Mouse (Mus musculus): Measurements from ENCODE around the gene Gm37240. TPM values are rescaled to one million over a fixed set of nuclear protein-coding genes. Genes with fewer than 3 reads are reported as not detected.

Gm37240 gene
- polyA plus RNA-seq, 1 experiment = 0.26 TPM

- DNase-seq (ENCODE audit: extremely low spot score in 1 of 2, low spot score in 1 of 2) = no peak
Observed at GRCm38 (mm10) chr3:85311176-85311575, 576.1 kb downstream of the Gm37240 start.

- DNase-seq (ENCODE audit: extremely low spot score in 1 of 2, low spot score in 1 of 2) = peak; percentile 83 to 86
Observed at GRCm38 (mm10) chr3:85310401-85310989, 576.8 kb downstream of the Gm37240 start.

- DNase-seq (ENCODE audit: extremely low spot score in 1 of 2, low spot score in 1 of 2) = peak; percentile 49 to 65
Observed at GRCm38 (mm10) chr3:85309168-85309567, 578.1 kb downstream of the Gm37240 start.

GRCm38 (mm10) chr3:85308706-85309105, 578.6 kb downstream of the Gm37240 start:
- DNase-seq (ENCODE audit: extremely low spot score in 1 of 2, low spot score in 1 of 2) = no peak

- DNase-seq (ENCODE audit: extremely low spot score in 1 of 2, low spot score in 1 of 2) = no peak
Observed at GRCm38 (mm10) chr3:85301851-85302250, 585.5 kb downstream of the Gm37240 start.

GRCm38 (mm10) chr3:85301336-85301735, 586.0 kb downstream of the Gm37240 start:
- DNase-seq (ENCODE audit: extremely low spot score in 1 of 2, low spot score in 1 of 2) = no peak

GRCm38 (mm10) chr3:85299649-85300550, 587.4 kb downstream of the Gm37240 start:
- no peak for DNase-seq (ENCODE audit: extremely low spot score in 1 of 2, low spot score in 1 of 2)

- peak; percentile 44 to 70 for DNase-seq (ENCODE audit: extremely low spot score in 1 of 2, low spot score in 1 of 2)
Observed at GRCm38 (mm10) chr3:85295229-85295628, 592.1 kb downstream of the Gm37240 start.

GRCm38 (mm10) chr3:85287627-85288026, 599.7 kb downstream of the Gm37240 start:
- DNase-seq (ENCODE audit: extremely low spot score in 1 of 2, low spot score in 1 of 2) = peak in 1 of 2 experiments; percentile 42

GRCm38 (mm10) chr3:85284483-85284882, 602.8 kb downstream of the Gm37240 start:
- DNase-seq (ENCODE audit: extremely low spot score in 1 of 2, low spot score in 1 of 2) = no peak

GRCm38 (mm10) chr3:85282816-85283215, 604.5 kb downstream of the Gm37240 start:
- DNase-seq (ENCODE audit: extremely low spot score in 1 of 2, low spot score in 1 of 2) = no peak

- peak in 1 of 2 experiments; percentile 37 for DNase-seq (ENCODE audit: extremely low spot score in 1 of 2, low spot score in 1 of 2)
Observed at GRCm38 (mm10) chr3:85275075-85275474, 612.2 kb downstream of the Gm37240 start.

GRCm38 (mm10) chr3:85271491-85271890, 615.8 kb downstream of the Gm37240 start:
- no peak for DNase-seq (ENCODE audit: extremely low spot score in 1 of 2, low spot score in 1 of 2)

- DNase-seq (ENCODE audit: extremely low spot score in 1 of 2, low spot score in 1 of 2) = peak; percentile 32 to 48
Observed at GRCm38 (mm10) chr3:85264963-85265362, 622.4 kb downstream of the Gm37240 start.

GRCm38 (mm10) chr3:85264546-85264945, 622.8 kb downstream of the Gm37240 start:
- no peak for DNase-seq (ENCODE audit: extremely low spot score in 1 of 2, low spot score in 1 of 2)

GRCm38 (mm10) chr3:85254526-85254925, 632.8 kb downstream of the Gm37240 start:
- DNase-seq (ENCODE audit: extremely low spot score in 1 of 2, low spot score in 1 of 2) = no peak

- no peak for DNase-seq (ENCODE audit: extremely low spot score in 1 of 2, low spot score in 1 of 2)
Observed at GRCm38 (mm10) chr3:85251631-85252030, 635.7 kb downstream of the Gm37240 start.

- DNase-seq (ENCODE audit: extremely low spot score in 1 of 2, low spot score in 1 of 2) = no peak
Observed at GRCm38 (mm10) chr3:85246131-85246530, 641.2 kb downstream of the Gm37240 start.

GRCm38 (mm10) chr3:85236546-85236945, 650.8 kb downstream of the Gm37240 start:
- DNase-seq (ENCODE audit: extremely low spot score in 1 of 2, low spot score in 1 of 2) = no peak

- no peak for DNase-seq (ENCODE audit: extremely low spot score in 1 of 2, low spot score in 1 of 2)
Observed at GRCm38 (mm10) chr3:85232846-85233245, 654.5 kb downstream of the Gm37240 start.

GRCm38 (mm10) chr3:85222046-85222445, 665.3 kb downstream of the Gm37240 start:
- no peak for DNase-seq (ENCODE audit: extremely low spot score in 1 of 2, low spot score in 1 of 2)

- no peak for DNase-seq (ENCODE audit: extremely low spot score in 1 of 2, low spot score in 1 of 2)
Observed at GRCm38 (mm10) chr3:85214926-85215325, 672.4 kb downstream of the Gm37240 start.

Measured in frontal cortex, adult 2 months (tissue).